ENCODE assay signal across 8 mouse cellular contexts in genomic region chr9:123113931-123114330, GRCm38 (mm10). TPM values are rescaled to one million over a fixed set of nuclear protein-coding genes. Genes with fewer than 3 reads are reported as not detected.
DNase-seq lines count a peak whose midpoint lies in the region; ATAC-seq and TF ChIP-seq lines count a peak whose summit lies in the region.

No protein-coding gene starts in this region.

- no peak for TF ChIP-seq POLR2A in spleen, adult 2 months (IDR thresholded peaks at IDR 0.05; ENCODE audit: low read depth, low read length)

- H3K27ac ChIP-seq in spleen, adult 2 months (ENCODE audit: insufficient read depth, low read length), result no peak overlapping the region
- H3K27ac ChIP-seq in liver, embryonic 13.5 days, result peak overlapping the region; percentile 88; the same call in 1 of the 2 replicates

- WGBS in spleen, adult 2 months, result 57% methylated on average over 6 of the region's 6 CpGs
- WGBS in liver, embryonic 13.5 days (ENCODE audit: insufficient replicate concordance), result 49% methylated on average over 6 of the region's 6 CpGs

- H3K4me3 ChIP-seq in spleen, adult 2 months (ENCODE audit: extremely low read depth, insufficient read depth, insufficient read length), result peak overlapping the region; percentile 95; the same call in 1 of the 2 replicates
- peak overlapping the region; percentile 92 for H3K4me3 ChIP-seq in liver, embryonic 13.5 days (replicated peaks)

- H3K9me3 ChIP-seq in liver, embryonic 13.5 days (replicated peaks), result no peaks in the 10 kb centered on the region

- TF ChIP-seq CTCF in spleen, adult 2 months (IDR thresholded peaks at IDR 0.05; ENCODE audit: extremely low read depth, insufficient read depth, insufficient read length, insufficient replicate concordance), result no peak

- DNase-seq in cerebellum, adult 11-12 months, result peak; percentile 14
- no peak for DNase-seq in spleen, adult 2 months (ENCODE audit: low read depth in 1 of 2, low spot score in 2 of 2)
- DNase-seq in spleen, postnatal 14 days (ENCODE audit: low spot score in 2 of 2), result no peak
- no peak for DNase-seq in liver, embryonic 13.5 days
- DNase-seq in gastrocnemius, postnatal 36 days, result no peak
- DNase-seq in spleen, postnatal 36 days (ENCODE audit: low spot score in 2 of 2), result no peak

- peak overlapping the region; percentile 90 for H3K4me2 ChIP-seq in liver, embryonic 13.5 days

- intact Hi-C loops in gastrocnemius, postnatal 36 days (cut with DNase I), result no loop called here

- peaks cover 3% of the 10 kb centered on the region; the same call in 1 of the 2 replicates for H3K36me3 ChIP-seq in spleen, adult 2 months (ENCODE audit: control insufficient read depth, insufficient read depth, low read length)
- peaks cover 35% of the 10 kb centered on the region for H3K36me3 ChIP-seq in liver, embryonic 13.5 days

- no peaks in the 10 kb centered on the region for H3K27me3 ChIP-seq in spleen, adult 2 months (ENCODE audit: control insufficient read depth, insufficient read depth, low read length)
- H3K27me3 ChIP-seq in liver, embryonic 13.5 days, result no peaks in the 10 kb centered on the region

- ATAC-seq in cerebellum, adult (ENCODE audit: insufficient number of reproducible peaks, low FRiP score, low TSS enrichment), result no peak
- ATAC-seq in liver, embryonic 13.5 days (ENCODE audit: low read depth), result no peak
- no peak for ATAC-seq in monocyte, adult 5-6 weeks (replicated peaks; ENCODE audit: insufficient number of reproducible peaks, low FRiP score, low TSS enrichment, poor library complexity, severe bottlenecking)

- peaks cover 8% of the 10 kb centered on the region for H3K4me1 ChIP-seq in spleen, adult 2 months (ENCODE audit: control insufficient read depth, insufficient read depth, insufficient read length)
- H3K4me1 ChIP-seq in liver, embryonic 13.5 days (replicated peaks), result peaks cover 55% of the 10 kb centered on the region

- peak overlapping the region; percentile 94 for H3K9ac ChIP-seq in liver, embryonic 13.5 days

RNA-seq across cellular contexts. Expression of gene Exosc7, which starts 0.9 kb away (rescaled TPM):
- polyA plus RNA-seq in spleen, adult 2 months (2012; rRNA removed), result 15.2 and 17.3 TPM in 2 replicates
- polyA plus RNA-seq in liver, embryonic 13.5 days (2015; fragmentation: Nextera tagmentation; extraction: Ambion mirVana), result 109 and 118 TPM in 2 replicates
- total RNA-seq in monocyte, adult 5-6 weeks (2017), result 36.2 to 49.5 TPM (median 42.3 TPM) in 3 replicates
- total RNA-seq in gastrocnemius, postnatal 36 days (2021), result 10 to 100 TPM; 16.6 to 19.7 TPM

RNA-seq across cellular contexts. Expression of gene Zdhhc3, which starts 0.9 kb away (rescaled TPM):
- polyA plus RNA-seq in spleen, adult 2 months (2012; rRNA removed), result 72.9 and 148 TPM in 2 replicates
- 37.9 and 43.3 TPM in 2 replicates for polyA plus RNA-seq in liver, embryonic 13.5 days (2015; fragmentation: Nextera tagmentation; extraction: Ambion mirVana)
- 24.3 to 35.1 TPM (median 30.6 TPM) in 3 replicates for total RNA-seq in monocyte, adult 5-6 weeks (2017)
- 10 to 100 TPM; 47.5 to 56.3 TPM for total RNA-seq in gastrocnemius, postnatal 36 days (2021)

RNA-seq across cellular contexts. Expression of gene Clec3b, which starts 36.8 kb away (rescaled TPM):
- 3.4 and 4.6 TPM in 2 replicates for polyA plus RNA-seq in spleen, adult 2 months (2012; rRNA removed)
- polyA plus RNA-seq in liver, embryonic 13.5 days (2015; fragmentation: Nextera tagmentation; extraction: Ambion mirVana), result 0.10 TPM in 1 of 2 replicates, not detected in the other
- total RNA-seq in monocyte, adult 5-6 weeks (2017), result not detected in 3 replicates
- 10 to 100 TPM; 36.8 to 42.0 TPM for total RNA-seq in gastrocnemius, postnatal 36 days (2021)

Comparison
In these comparisons a context has a peak if more than half of its experiments do, and no peak if none do; other contexts are left out.
1. RNA of gene Clec3b, which starts 36.8 kb away (total RNA-seq): 36.8 to 42.0 TPM in gastrocnemius, postnatal 36 days; not detected in monocyte, adult 5-6 weeks; every median in the first group is over 10 times any median in the second.